Mouse (Mus musculus): ENCODE measurements around the gene Lrrc32. TPM values are rescaled to one million over a fixed set of nuclear protein-coding genes. Genes with fewer than 3 reads are reported as not detected.

Gene Lrrc32
- polyA plus RNA-seq, 1 experiment: 0.01 TPM

GRCm38 (mm10) chr7:98449696-98450095, 39.4 kb upstream of the Lrrc32 start:
- TF ChIP-seq CTCF (IDR thresholded peaks at IDR 0.05; ENCODE audit: control insufficient read depth, insufficient read depth, insufficient read length) (no peak), FOSL1 (IDR thresholded peaks at IDR 0.05; ENCODE audit: insufficient read depth, low read length, poor library complexity, severe bottlenecking) (no peak), CEBPB (IDR thresholded peaks at IDR 0.05; ENCODE audit: low read depth) (no peak), MAX (IDR thresholded peaks at IDR 0.05) (no peak), MYOD1 (IDR thresholded peaks at IDR 0.05; ENCODE audit: control insufficient read depth, insufficient read length, low read depth) (no peak), MYOG (IDR thresholded peaks at IDR 0.05; ENCODE audit: control insufficient read depth, extremely low read depth, insufficient read length) (no peak), USF1 (IDR thresholded peaks at IDR 0.05; ENCODE audit: low read depth) (no peak)
- Histone ChIP-seq H3ac (ENCODE audit: control insufficient read depth, insufficient read length, low read depth) (peak overlapping the region; percentile 19), H3K27me3 (ENCODE audit: control insufficient read depth, insufficient read depth, insufficient read length) (peaks cover 31% of the 10 kb centered on the region), H3K36me3 (ENCODE audit: control insufficient read depth, insufficient read depth) (no peaks in the 10 kb centered on the region), H3K79me3 (ENCODE audit: low read depth) (no peaks in the 10 kb centered on the region), H3K4me3 (ENCODE audit: insufficient read depth, poor library complexity, severe bottlenecking) (no peak overlapping the region), H3K79me2 (ENCODE audit: control insufficient read depth, insufficient read depth) (no peaks in the 10 kb centered on the region)

DNA sequence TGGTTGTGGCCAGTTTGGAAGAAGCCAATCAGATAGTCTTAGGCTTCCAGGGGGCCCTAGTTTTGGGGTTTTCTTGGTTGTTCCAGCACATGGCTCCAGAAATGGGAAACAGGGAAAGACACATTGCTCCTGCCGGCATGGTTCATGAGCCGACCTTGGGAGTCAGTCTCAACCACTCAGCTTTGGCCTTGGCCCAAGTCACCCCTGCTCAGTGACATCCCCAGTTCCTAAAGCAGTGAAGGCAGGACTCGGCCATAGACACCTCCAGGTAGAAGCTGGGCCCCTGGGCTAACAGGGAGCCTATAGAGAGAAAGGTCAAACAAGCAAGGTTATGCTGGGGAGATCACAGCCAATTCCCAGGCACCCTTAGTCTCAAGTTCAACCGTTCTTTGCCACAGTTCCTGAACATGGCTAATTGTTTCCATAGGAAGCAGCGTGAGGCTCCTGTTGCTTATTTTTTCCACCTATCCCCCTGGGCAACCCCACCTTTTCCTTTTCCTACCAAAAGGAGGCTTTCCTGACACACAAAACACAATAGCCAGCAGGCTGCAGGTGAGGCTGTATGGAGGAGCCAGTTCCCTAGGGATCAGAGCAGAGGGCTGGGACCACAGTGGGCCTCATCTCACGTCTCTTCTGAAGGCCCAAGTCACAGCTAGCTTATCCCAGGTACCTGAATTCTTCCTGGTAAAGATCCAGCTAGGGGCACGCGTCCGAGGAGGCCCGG, 34.5 kb upstream of the Lrrc32 start:
- Histone ChIP-seq H3K27me3 (ENCODE audit: control insufficient read depth, insufficient read depth, insufficient read length) (peaks cover 50% of the 10 kb centered on the region), H3K79me2 (ENCODE audit: control insufficient read depth, insufficient read depth) (no peaks in the 10 kb centered on the region), H3K36me3 (ENCODE audit: control insufficient read depth, insufficient read depth) (no peaks in the 10 kb centered on the region), H3K79me3 (ENCODE audit: low read depth) (no peaks in the 10 kb centered on the region), H3K4me3 (ENCODE audit: insufficient read depth, poor library complexity, severe bottlenecking) (no peak overlapping the region), H3ac (ENCODE audit: control insufficient read depth, insufficient read length, low read depth) (no peak overlapping the region)
- no peak for TF ChIP-seq FOSL1 (IDR thresholded peaks at IDR 0.05; ENCODE audit: insufficient read depth, low read length, poor library complexity, severe bottlenecking)
- no peak for TF ChIP-seq MYOG (IDR thresholded peaks at IDR 0.05; ENCODE audit: control insufficient read depth, extremely low read depth, insufficient read length)
- no peak for TF ChIP-seq MYOD1 (IDR thresholded peaks at IDR 0.05; ENCODE audit: control insufficient read depth, insufficient read length, low read depth)
- no peak for TF ChIP-seq MAX (IDR thresholded peaks at IDR 0.05)
- no peak for TF ChIP-seq CEBPB (IDR thresholded peaks at IDR 0.05; ENCODE audit: low read depth)
- TF ChIP-seq USF1 (IDR thresholded peaks at IDR 0.05; ENCODE audit: low read depth): no peak
- TF ChIP-seq CTCF (IDR thresholded peaks at IDR 0.05; ENCODE audit: control insufficient read depth, insufficient read depth, insufficient read length): no peak

GRCm38 (mm10) chr7:98460319-98460718, 28.8 kb upstream of the Lrrc32 start:
- Histone ChIP-seq H3ac (ENCODE audit: control insufficient read depth, insufficient read length, low read depth) (no peak overlapping the region), H3K79me2 (ENCODE audit: control insufficient read depth, insufficient read depth) (no peaks in the 10 kb centered on the region), H3K27me3 (ENCODE audit: control insufficient read depth, insufficient read depth, insufficient read length) (peaks cover 30% of the 10 kb centered on the region), H3K36me3 (ENCODE audit: control insufficient read depth, insufficient read depth) (no peaks in the 10 kb centered on the region), H3K79me3 (ENCODE audit: low read depth) (no peaks in the 10 kb centered on the region), H3K4me3 (ENCODE audit: insufficient read depth, poor library complexity, severe bottlenecking) (no peak overlapping the region)
- TF ChIP-seq MYOG (IDR thresholded peaks at IDR 0.05; ENCODE audit: control insufficient read depth, extremely low read depth, insufficient read length) (no peak), CTCF (IDR thresholded peaks at IDR 0.05; ENCODE audit: control insufficient read depth, insufficient read depth, insufficient read length) (no peak), MYOD1 (IDR thresholded peaks at IDR 0.05; ENCODE audit: control insufficient read depth, insufficient read length, low read depth) (no peak), CEBPB (IDR thresholded peaks at IDR 0.05; ENCODE audit: low read depth) (no peak), FOSL1 (IDR thresholded peaks at IDR 0.05; ENCODE audit: insufficient read depth, low read length, poor library complexity, severe bottlenecking) (no peak), USF1 (IDR thresholded peaks at IDR 0.05; ENCODE audit: low read depth) (no peak), MAX (IDR thresholded peaks at IDR 0.05) (no peak)

GRCm38 (mm10) chr7:98469089-98469488, 20.0 kb upstream of the Lrrc32 start:
- Histone ChIP-seq H3K79me2 (ENCODE audit: control insufficient read depth, insufficient read depth) (no peaks in the 10 kb centered on the region), H3K4me3 (ENCODE audit: insufficient read depth, poor library complexity, severe bottlenecking) (no peak overlapping the region), H3K36me3 (ENCODE audit: control insufficient read depth, insufficient read depth) (no peaks in the 10 kb centered on the region), H3ac (ENCODE audit: control insufficient read depth, insufficient read length, low read depth) (no peak overlapping the region), H3K79me3 (ENCODE audit: low read depth) (no peaks in the 10 kb centered on the region), H3K27me3 (ENCODE audit: control insufficient read depth, insufficient read depth, insufficient read length) (no peaks in the 10 kb centered on the region)
- no peak for TF ChIP-seq MYOD1 (IDR thresholded peaks at IDR 0.05; ENCODE audit: control insufficient read depth, insufficient read length, low read depth)
- TF ChIP-seq CTCF (IDR thresholded peaks at IDR 0.05; ENCODE audit: control insufficient read depth, insufficient read depth, insufficient read length): no peak
- TF ChIP-seq MYOG (IDR thresholded peaks at IDR 0.05; ENCODE audit: control insufficient read depth, extremely low read depth, insufficient read length): no peak
- TF ChIP-seq FOSL1 (IDR thresholded peaks at IDR 0.05; ENCODE audit: insufficient read depth, low read length, poor library complexity, severe bottlenecking): no peak
- no peak for TF ChIP-seq CEBPB (IDR thresholded peaks at IDR 0.05; ENCODE audit: low read depth)
- no peak for TF ChIP-seq USF1 (IDR thresholded peaks at IDR 0.05; ENCODE audit: low read depth)
- TF ChIP-seq MAX (IDR thresholded peaks at IDR 0.05): no peak

- no peak for TF ChIP-seq CEBPB (IDR thresholded peaks at IDR 0.05; ENCODE audit: low read depth)
- TF ChIP-seq CTCF (IDR thresholded peaks at IDR 0.05; ENCODE audit: control insufficient read depth, insufficient read depth, insufficient read length): no peak
- TF ChIP-seq USF1 (IDR thresholded peaks at IDR 0.05; ENCODE audit: low read depth): no peak
- TF ChIP-seq FOSL1 (IDR thresholded peaks at IDR 0.05; ENCODE audit: insufficient read depth, low read length, poor library complexity, severe bottlenecking): no peak
- TF ChIP-seq MYOG (IDR thresholded peaks at IDR 0.05; ENCODE audit: control insufficient read depth, extremely low read depth, insufficient read length): no peak
- TF ChIP-seq MAX (IDR thresholded peaks at IDR 0.05): no peak
- no peak for TF ChIP-seq MYOD1 (IDR thresholded peaks at IDR 0.05; ENCODE audit: control insufficient read depth, insufficient read length, low read depth)
- H3K4me3 ChIP-seq (ENCODE audit: insufficient read depth, poor library complexity, severe bottlenecking): no peak overlapping the region
- no peaks in the 10 kb centered on the region for H3K36me3 ChIP-seq (ENCODE audit: control insufficient read depth, insufficient read depth)
- no peaks in the 10 kb centered on the region for H3K79me2 ChIP-seq (ENCODE audit: control insufficient read depth, insufficient read depth)
- H3K27me3 ChIP-seq (ENCODE audit: control insufficient read depth, insufficient read depth, insufficient read length): no peaks in the 10 kb centered on the region
- H3K79me3 ChIP-seq (ENCODE audit: low read depth): no peaks in the 10 kb centered on the region
- H3ac ChIP-seq (ENCODE audit: control insufficient read depth, insufficient read length, low read depth): no peak overlapping the region
Measured at GRCm38 (mm10) chr7:98472529-98472928, 16.6 kb upstream of the Lrrc32 start.

Measured in C2C12 (cell line).